Mouse (Mus musculus): ENCODE measurements around the gene Spert. TPM values are rescaled to one million over a fixed set of nuclear protein-coding genes. Genes with fewer than 3 reads are reported as not detected.

The Spert gene
- polyA plus RNA-seq, 2 experiments = not detected

- no peak overlapping the region for H3K4me3 ChIP-seq (replicated peaks; ENCODE audit: low read length)
- H3K27ac ChIP-seq (replicated peaks; ENCODE audit: low read depth, low read length) = no peak overlapping the region
- TF ChIP-seq POLR2A (IDR thresholded peaks at IDR 0.05; ENCODE audit: borderline replicate concordance, extremely low read depth, insufficient read depth, insufficient read length) = no peak
- no peaks in the 10 kb centered on the region for H3K27me3 ChIP-seq (ENCODE audit: control insufficient read depth, insufficient read depth, low read length)
- H3K36me3 ChIP-seq (ENCODE audit: control insufficient read depth, insufficient read depth, low read length) = no peaks in the 10 kb centered on the region
- WGBS = 67% methylated on average over 6 of the region's 6 CpGs
- H3K9me3 ChIP-seq (ENCODE audit: control insufficient read depth, low read length) = no peaks in the 10 kb centered on the region
- no peak for DNase-seq (ENCODE audit: low spot score)
- no peak overlapping the region for H3K4me2 ChIP-seq (replicated peaks; ENCODE audit: low read depth, low read length, severe bottlenecking)
- no peak for ATAC-seq (ENCODE audit: low FRiP score, low read depth)
- H3K9ac ChIP-seq (ENCODE audit: low read depth, low read length, severe bottlenecking) = no peak overlapping the region
- H3K4me1 ChIP-seq (ENCODE audit: control insufficient read depth, insufficient read depth, low read length) = no peaks in the 10 kb centered on the region; the same call in 1 of the 2 replicates
Observed at GRCm38 (mm10) chr14:75579010-75579409, 13.9 kb downstream of the Spert start.

- DNase-seq (ENCODE audit: low spot score) (no peak), ATAC-seq (ENCODE audit: low FRiP score, low read depth) (no peak)
- no peak overlapping the region for H3K4me2 ChIP-seq (replicated peaks; ENCODE audit: low read depth, low read length, severe bottlenecking)
- H3K4me1 ChIP-seq (ENCODE audit: control insufficient read depth, insufficient read depth, low read length) = no peaks in the 10 kb centered on the region
- TF ChIP-seq POLR2A (IDR thresholded peaks at IDR 0.05; ENCODE audit: borderline replicate concordance, extremely low read depth, insufficient read depth, insufficient read length) = no peak
- no peaks in the 10 kb centered on the region for H3K27me3 ChIP-seq (ENCODE audit: control insufficient read depth, insufficient read depth, low read length)
- no peak overlapping the region for H3K27ac ChIP-seq (replicated peaks; ENCODE audit: low read depth, low read length)
- 78% methylated on average over 3 of the region's 3 CpGs for WGBS
- H3K4me3 ChIP-seq (replicated peaks; ENCODE audit: low read length) = no peak overlapping the region
- no peaks in the 10 kb centered on the region for H3K9me3 ChIP-seq (ENCODE audit: control insufficient read depth, low read length)
- no peaks in the 10 kb centered on the region for H3K36me3 ChIP-seq (ENCODE audit: control insufficient read depth, insufficient read depth, low read length)
- H3K9ac ChIP-seq (ENCODE audit: low read depth, low read length, severe bottlenecking) = no peak overlapping the region
Observed at GRCm38 (mm10) chr14:75566303-75566702, 26.6 kb downstream of the Spert start.

- no peak overlapping the region for H3K4me3 ChIP-seq (replicated peaks; ENCODE audit: low read length)
- H3K4me1 ChIP-seq (ENCODE audit: control insufficient read depth, insufficient read depth, low read length) = no peaks in the 10 kb centered on the region
- 81% methylated on average over 14 of the region's 14 CpGs for WGBS
- ATAC-seq (ENCODE audit: low FRiP score, low read depth) (no peak), DNase-seq (ENCODE audit: low spot score) (no peak)
- H3K27ac ChIP-seq (replicated peaks; ENCODE audit: low read depth, low read length) = no peak overlapping the region
- no peak overlapping the region for H3K4me2 ChIP-seq (replicated peaks; ENCODE audit: low read depth, low read length, severe bottlenecking)
- TF ChIP-seq POLR2A (IDR thresholded peaks at IDR 0.05; ENCODE audit: borderline replicate concordance, extremely low read depth, insufficient read depth, insufficient read length) = no peak
- H3K36me3 ChIP-seq (ENCODE audit: control insufficient read depth, insufficient read depth, low read length) = no peaks in the 10 kb centered on the region
- no peaks in the 10 kb centered on the region for H3K27me3 ChIP-seq (ENCODE audit: control insufficient read depth, insufficient read depth, low read length)
- H3K9ac ChIP-seq (ENCODE audit: low read depth, low read length, severe bottlenecking) = no peak overlapping the region
- no peaks in the 10 kb centered on the region for H3K9me3 ChIP-seq (ENCODE audit: control insufficient read depth, low read length)
Observed at GRCm38 (mm10) chr14:75565534-75566140, 27.3 kb downstream of the Spert start.

- TF ChIP-seq POLR2A (IDR thresholded peaks at IDR 0.05; ENCODE audit: borderline replicate concordance, extremely low read depth, insufficient read depth, insufficient read length) = no peak
Observed at GRCm38 (mm10) chr14:75561577-75562331, 31.2 kb downstream of the Spert start.

GRCm38 (mm10) chr14:75541731-75542130 is 51.2 kb downstream of the Spert start:
- no peak overlapping the region for H3K4me2 ChIP-seq (replicated peaks; ENCODE audit: low read depth, low read length, severe bottlenecking)

More at GRCm38 (mm10) chr14:75561577-75562331, 31.2 kb downstream of the Spert start:
- H3K9me3 ChIP-seq (ENCODE audit: control insufficient read depth, low read length) = no peaks in the 10 kb centered on the region
- no peaks in the 10 kb centered on the region for H3K27me3 ChIP-seq (ENCODE audit: control insufficient read depth, insufficient read depth, low read length)
- no peak overlapping the region for H3K4me3 ChIP-seq (replicated peaks; ENCODE audit: low read length)
- H3K9ac ChIP-seq (ENCODE audit: low read depth, low read length, severe bottlenecking) = no peak overlapping the region
- no peak overlapping the region for H3K4me2 ChIP-seq (replicated peaks; ENCODE audit: low read depth, low read length, severe bottlenecking)
- H3K4me1 ChIP-seq (ENCODE audit: control insufficient read depth, insufficient read depth, low read length) = no peaks in the 10 kb centered on the region
- ATAC-seq (ENCODE audit: low FRiP score, low read depth) = no peak
- no peaks in the 10 kb centered on the region for H3K36me3 ChIP-seq (ENCODE audit: control insufficient read depth, insufficient read depth, low read length)
- no peak overlapping the region for H3K27ac ChIP-seq (replicated peaks; ENCODE audit: low read depth, low read length)
- peak; percentile 12 for DNase-seq (ENCODE audit: low spot score)
- 47% methylated on average over 9 of the region's 9 CpGs for WGBS

More at GRCm38 (mm10) chr14:75541731-75542130, 51.2 kb downstream of the Spert start:
- ATAC-seq (ENCODE audit: low FRiP score, low read depth) = no peak
- H3K4me3 ChIP-seq (replicated peaks; ENCODE audit: low read length) = no peak overlapping the region
- no peak for TF ChIP-seq POLR2A (IDR thresholded peaks at IDR 0.05; ENCODE audit: borderline replicate concordance, extremely low read depth, insufficient read depth, insufficient read length)
- H3K27ac ChIP-seq (replicated peaks; ENCODE audit: low read depth, low read length) = no peak overlapping the region
- no peaks in the 10 kb centered on the region for H3K36me3 ChIP-seq (ENCODE audit: control insufficient read depth, insufficient read depth, low read length)
- no peak for DNase-seq (ENCODE audit: low spot score)
- WGBS = 9% methylated on average over 8 of the region's 8 CpGs
- H3K4me1 ChIP-seq (ENCODE audit: control insufficient read depth, insufficient read depth, low read length) = 0 out of 2 replicates have a peak, but pooled peaks cover 4% of the 10 kb centered on the region
- no peaks in the 10 kb centered on the region for H3K9me3 ChIP-seq (ENCODE audit: control insufficient read depth, low read length)
- no peaks in the 10 kb centered on the region for H3K27me3 ChIP-seq (ENCODE audit: control insufficient read depth, insufficient read depth, low read length)
- H3K9ac ChIP-seq (ENCODE audit: low read depth, low read length, severe bottlenecking) = no peak overlapping the region

Data from limb, embryonic 14.5 days (tissue).